Mouse (Mus musculus) heart, adult 10 weeks (tissue): ENCODE measurements around the gene Tnfsfm13. TPM values are rescaled to one million over a fixed set of nuclear protein-coding genes. Genes with fewer than 3 reads are reported as not detected.

ENCODE experiments used
- polyA plus RNA-seq: library from polyadenylated mRNA; stranded (reverse); fragments of 350-450 nt; fragmentation: Illumina TruSeq; extraction: RNeasy Lipid Tissue Mini Kit (QIAGEN cat#74804); gene quantifications from one replicate; pipeline ENCODE4 v1.2.3, GENCODE M21; 2014; ENCODE audit warnings: low read depth, low replicate concordance

Tnfsfm13 gene
- 10.4 TPM for polyA plus RNA-seq

GRCm38 (mm10) chr11:69695361-69696181 lies at the start of gene Tnfsfm13, which contains the start of gene Tnfsf12:
Tnfsfm13 (minus strand) TSS chr11:69696098.
Tnfsf12 (minus strand) TSS chr11:69695849.

DNA sequence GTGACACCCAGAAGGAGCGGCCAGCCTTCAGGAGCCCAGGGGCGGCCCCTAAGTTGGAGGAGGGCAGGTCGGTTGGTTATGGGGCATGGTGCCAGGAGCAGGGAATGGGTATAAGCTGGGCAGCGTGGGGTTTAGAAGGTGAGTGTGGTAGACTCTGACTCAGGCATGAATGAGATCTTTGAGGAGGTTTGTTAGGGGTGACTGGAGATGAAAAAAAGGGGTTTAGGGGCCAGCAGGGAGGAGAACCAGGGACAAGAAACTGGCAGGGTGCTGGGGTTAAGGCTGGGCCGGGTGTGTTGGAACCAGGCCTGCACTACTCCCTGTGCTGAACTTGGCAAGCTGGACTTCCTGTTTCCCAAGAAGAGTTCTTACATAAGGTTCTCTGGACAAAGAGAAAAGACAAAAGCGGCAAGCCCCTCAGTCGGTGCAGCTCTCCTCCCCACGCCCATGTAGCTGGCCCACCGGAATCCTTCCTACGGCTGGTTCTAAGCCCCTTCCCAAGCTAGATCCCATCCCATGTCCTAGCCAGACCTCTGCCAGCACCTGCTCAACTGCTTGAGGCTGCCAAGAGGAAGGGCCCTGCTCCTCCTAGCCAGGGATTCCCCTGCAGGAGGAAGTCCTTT lies 10.3 kb downstream of the Tnfsfm13 start, which contains the start of gene Tnfsf13:
TSS of gene Tnfsf13 (minus strand) at position 259 of the 623 bp plus-strand sequence.

DNA sequence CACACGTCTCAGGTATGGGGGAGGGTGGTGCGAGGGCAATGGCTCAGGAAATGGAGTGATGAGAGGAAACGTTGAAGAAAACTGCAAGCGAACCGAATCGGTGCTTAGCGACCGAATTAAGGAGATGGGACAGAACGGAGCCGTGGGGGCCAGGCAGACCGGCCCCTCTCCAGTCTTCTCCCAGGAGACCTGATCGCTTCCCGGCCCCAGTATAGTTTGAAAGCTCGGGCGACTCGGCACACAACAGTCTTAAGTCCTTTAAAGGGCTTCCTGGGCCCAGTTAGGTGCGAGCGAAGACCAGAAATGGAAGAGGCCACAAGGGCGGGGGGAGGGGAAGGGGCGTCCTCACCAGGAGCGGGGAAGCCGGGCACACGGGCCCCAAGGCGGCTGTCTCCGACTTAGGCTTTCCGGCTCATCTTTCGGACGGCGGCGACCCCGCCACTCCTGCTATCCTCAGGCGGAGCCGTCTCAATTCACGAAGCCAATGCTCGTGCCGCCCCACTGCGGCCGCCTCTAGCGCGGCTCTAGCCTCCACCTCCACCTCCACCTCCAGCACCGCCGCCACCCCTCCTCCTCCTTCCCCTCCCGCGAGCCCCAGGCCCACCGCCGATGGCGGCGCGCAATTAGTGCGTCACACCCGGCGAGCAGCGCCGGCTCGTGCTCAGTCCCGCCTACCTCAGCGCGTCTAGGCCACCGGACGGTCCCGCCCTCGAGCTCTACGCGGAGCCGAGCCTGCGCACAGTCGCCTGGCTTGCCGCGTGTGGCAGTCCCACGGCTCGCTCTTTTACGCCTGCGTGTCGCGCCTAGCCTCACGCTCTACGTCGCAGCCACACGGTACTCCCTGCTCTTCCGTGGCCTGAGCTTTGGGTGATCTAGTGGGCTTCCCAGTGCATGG lies 14.3 kb downstream of the Tnfsfm13 start, which contains the start of gene Senp3:
TSS of gene Senp3 (minus strand) at position 771 of the 895 bp plus-strand sequence.

DNA sequence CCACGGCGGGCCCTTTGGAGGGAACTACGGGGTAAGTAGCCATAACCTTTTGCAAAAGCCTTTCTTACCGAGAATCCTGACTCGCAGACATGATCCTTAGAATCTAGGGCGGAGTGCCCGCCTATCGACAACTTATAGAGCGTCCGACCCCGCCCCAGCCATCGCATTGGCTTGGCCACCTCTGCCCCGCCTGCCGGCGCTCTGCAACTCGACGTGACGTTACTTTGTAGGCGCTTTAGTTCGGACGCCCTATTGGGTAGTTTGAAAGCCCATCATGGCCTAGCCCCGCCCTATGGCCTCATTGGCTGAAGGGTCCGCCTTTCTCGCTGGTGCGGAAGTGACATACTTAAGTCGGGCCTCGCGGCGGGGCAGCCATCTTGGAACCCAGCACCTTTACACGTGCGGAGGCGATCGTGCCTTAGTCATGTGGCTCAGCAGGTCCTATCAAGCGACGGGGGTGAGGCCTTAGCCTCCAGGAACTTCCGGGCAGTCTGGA lies 23.6 kb downstream of the Tnfsfm13 start, which contains the start of gene Eif4a1:
TSS of gene Eif4a1 (minus strand) at position 213 of the 496 bp plus-strand sequence.

DNA sequence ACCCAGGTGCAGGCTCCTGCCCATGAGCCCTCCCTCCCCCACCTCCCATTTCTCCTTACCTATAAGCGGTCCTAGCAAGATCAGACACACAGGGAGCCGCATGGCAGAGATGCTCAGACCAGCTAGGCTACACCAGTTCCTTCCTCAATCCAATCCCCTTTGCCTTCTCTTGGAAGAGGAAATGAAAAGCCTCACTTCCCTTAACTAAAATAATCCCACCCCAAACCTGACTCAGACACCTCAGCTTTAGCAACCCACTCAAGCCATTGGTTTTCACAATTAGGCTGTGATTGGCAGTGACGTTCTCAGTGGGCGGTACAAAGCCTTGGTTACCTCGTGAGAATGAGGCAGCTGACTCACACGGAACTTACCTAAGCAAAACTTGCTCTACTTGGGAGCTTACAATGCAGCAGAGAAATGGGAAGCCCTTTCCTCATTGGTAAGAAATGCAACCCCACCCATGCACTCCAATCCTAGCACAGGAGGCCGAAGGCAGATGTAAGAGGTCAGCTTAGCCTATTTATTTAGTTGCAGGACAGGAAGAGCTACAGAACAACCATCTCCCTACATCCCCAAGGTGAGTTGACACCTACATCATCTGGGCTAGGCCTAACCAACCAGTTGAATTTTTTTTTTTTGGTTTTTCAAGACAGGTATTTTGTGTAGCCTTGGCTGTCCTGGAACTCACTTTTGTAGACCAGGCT lies 29.8 kb downstream of the Tnfsfm13 start, which contains the start of gene Cd68:
TSS of gene Cd68 (minus strand) at position 193 of the 704 bp plus-strand sequence.

GRCm38 (mm10) chr11:69662213-69662966 lies 33.5 kb downstream of the Tnfsfm13 start, which contains the start of gene Mpdu1:
Mpdu1 (minus strand) TSS chr11:69662642.

DNA sequence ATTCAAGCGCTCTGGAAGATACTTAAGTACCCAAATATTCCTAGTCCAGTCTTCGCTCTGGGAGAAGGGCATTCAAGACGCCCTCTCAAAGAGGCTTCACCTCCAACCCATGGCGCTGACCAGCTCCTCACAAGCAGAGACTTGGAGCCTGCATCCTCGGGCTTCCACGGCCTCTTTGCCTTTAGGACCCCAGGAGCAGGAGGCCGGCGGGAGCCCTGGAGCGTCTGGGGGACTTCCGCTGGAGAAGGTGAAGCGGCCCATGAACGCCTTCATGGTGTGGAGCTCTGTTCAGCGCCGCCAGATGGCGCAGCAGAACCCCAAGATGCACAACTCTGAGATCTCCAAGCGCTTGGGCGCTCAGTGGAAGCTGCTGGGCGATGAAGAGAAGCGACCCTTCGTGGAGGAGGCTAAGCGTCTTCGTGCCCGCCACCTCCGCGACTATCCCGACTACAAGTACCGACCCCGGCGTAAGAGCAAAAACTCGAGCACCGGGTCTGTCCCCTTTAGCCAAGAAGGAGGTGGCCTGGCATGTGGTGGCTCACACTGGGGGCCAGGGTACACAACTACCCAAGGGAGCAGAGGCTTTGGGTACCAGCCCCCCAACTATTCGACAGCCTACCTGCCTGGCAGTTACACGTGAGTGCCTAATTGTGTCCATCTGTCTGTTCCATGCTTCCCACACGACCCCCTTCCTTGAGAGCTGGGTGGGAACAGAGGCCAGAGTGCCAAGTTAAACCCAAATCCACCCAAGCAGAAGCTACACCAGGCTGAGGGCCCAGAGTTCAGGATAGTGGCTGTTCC lies 40.4 kb downstream of the Tnfsfm13 start, which contains the start of gene Sox15:
TSS of gene Sox15 (plus strand) at position 51 of the 801 bp plus-strand sequence.

Other genes starting within 250 kb of the Tnfsfm13 start
- gene Dnah2, start 147.0 kb downstream of the Tnfsfm13 start, polyA plus RNA-seq, result 0.13 TPM
- gene Efnb3, start 135.9 kb downstream of the Tnfsfm13 start, polyA plus RNA-seq, result 54.0 TPM
- gene Wrap53, start 115.8 kb downstream of the Tnfsfm13 start, polyA plus RNA-seq, result 7.1 TPM
- gene Trp53, start 115.7 kb downstream of the Tnfsfm13 start, polyA plus RNA-seq, result 15.7 TPM
- gene Atp1b2, start 90.2 kb downstream of the Tnfsfm13 start, polyA plus RNA-seq, result 18.5 TPM
- gene Shbg, start 78.2 kb downstream of the Tnfsfm13 start, polyA plus RNA-seq, result not detected
- 7.8 TPM for gene Sat2, start 74.1 kb downstream of the Tnfsfm13 start, polyA plus RNA-seq
- 102 TPM for gene Fxr2, start 63.1 kb downstream of the Tnfsfm13 start, polyA plus RNA-seq
- not detected for gene Sox15, start 40.8 kb downstream of the Tnfsfm13 start, polyA plus RNA-seq
- gene Mpdu1, start 33.5 kb downstream of the Tnfsfm13 start, polyA plus RNA-seq, result 26.2 TPM
- gene Cd68, start 29.9 kb downstream of the Tnfsfm13 start, polyA plus RNA-seq, result 10.7 TPM
- 274 TPM for gene Eif4a1, start 23.7 kb downstream of the Tnfsfm13 start, polyA plus RNA-seq
- 55.9 TPM for gene Senp3, start 14.0 kb downstream of the Tnfsfm13 start, polyA plus RNA-seq
- gene Tnfsf13, start 10.3 kb downstream of the Tnfsfm13 start, polyA plus RNA-seq, result 3.4 TPM
- gene Tnfsf12, start 249 bp downstream of the Tnfsfm13 start, polyA plus RNA-seq, result 19.9 TPM
- gene Polr2a, start 62.5 kb upstream of the Tnfsfm13 start, polyA plus RNA-seq, result 20.8 TPM
- not detected for gene Slc35g3, start 65.9 kb upstream of the Tnfsfm13 start, polyA plus RNA-seq
- gene Zbtb4, start 69.8 kb upstream of the Tnfsfm13 start, polyA plus RNA-seq, result 24.0 TPM
- 7.0 TPM for gene Chrnb1, start 99.8 kb upstream of the Tnfsfm13 start, polyA plus RNA-seq
- gene Fgf11, start 105.8 kb upstream of the Tnfsfm13 start, polyA plus RNA-seq, result 3.8 TPM
- gene Tmem102, start 109.5 kb upstream of the Tnfsfm13 start, polyA plus RNA-seq, result not detected
- gene Gm39566, start 119.2 kb upstream of the Tnfsfm13 start, polyA plus RNA-seq, result not detected
- not detected for gene Spem2, start 122.4 kb upstream of the Tnfsfm13 start, polyA plus RNA-seq
- gene Spem1, start 126.1 kb upstream of the Tnfsfm13 start, polyA plus RNA-seq, result not detected
- gene Nlgn2, start 141.7 kb upstream of the Tnfsfm13 start, polyA plus RNA-seq, result 5.0 TPM
- gene Tmem256, start 142.4 kb upstream of the Tnfsfm13 start, polyA plus RNA-seq, result 282 TPM
- gene Plscr3, start 150.3 kb upstream of the Tnfsfm13 start, polyA plus RNA-seq, result 23.8 TPM
- gene Tnk1, start 162.6 kb upstream of the Tnfsfm13 start, polyA plus RNA-seq, result not detected
- not detected for gene Tmem95, start 181.9 kb upstream of the Tnfsfm13 start, polyA plus RNA-seq
- 4.2 TPM for gene Kctd11, start 185.3 kb upstream of the Tnfsfm13 start, polyA plus RNA-seq
- gene Acap1, start 199.4 kb upstream of the Tnfsfm13 start, polyA plus RNA-seq, result 0.81 TPM
- 2.9 TPM for gene 2810408A11Rik, start 204.9 kb upstream of the Tnfsfm13 start, polyA plus RNA-seq
- 37.7 TPM for gene Neurl4, start 205.0 kb upstream of the Tnfsfm13 start, polyA plus RNA-seq
- 44.4 TPM for gene Gps2, start 217.8 kb upstream of the Tnfsfm13 start, polyA plus RNA-seq
- 482 TPM for gene Eif5a, start 225.9 kb upstream of the Tnfsfm13 start, polyA plus RNA-seq
- gene Ybx2, start 239.7 kb upstream of the Tnfsfm13 start, polyA plus RNA-seq, result 32.3 TPM